Mouse (Mus musculus): ENCODE results near the gene Actg2.

GRCm38 (mm10) chr6:83496009-83496752, 39.9 kb downstream of the Actg2 start:
- TF ChIP-seq E2F4 (IDR thresholded peaks at IDR 0.05; ENCODE audit: insufficient replicate concordance, low read depth, low read length) (no peak), MAFK (IDR thresholded peaks at IDR 0.05; ENCODE audit: insufficient replicate concordance, low read length) (no peak), PAX5 (IDR thresholded peaks at IDR 0.05; ENCODE audit: low read length) (no peak), CTCF (conservative IDR thresholded peaks at IDR 0.05 in 1 of 2, IDR thresholded peaks at IDR 0.05 in 1 of 2; ENCODE audit: low read depth in 2 of 2, low read length in 2 of 2) (no peak), HCFC1 (IDR thresholded peaks at IDR 0.05; ENCODE audit: low read depth, low read length) (no peak), USF1 (IDR thresholded peaks at IDR 0.05; ENCODE audit: low read depth, low read length) (no peak), POLR2A (IDR thresholded peaks at IDR 0.05; ENCODE audit: low read depth, low read length) (no peak), USF2 (conservative IDR thresholded peaks at IDR 0.05; ENCODE audit: low read depth, low read length) (no peak), BHLHE40 (IDR thresholded peaks at IDR 0.05; ENCODE audit: low read depth, low read length) (no peak)

Measured in CH12.LX (cell line).